Mouse (Mus musculus) megakaryocyte, embryonic 14.5 days (primary cell): ENCODE measurements around the gene Trpv6.

Source experiments
- FLI1 ChIP-seq: IDR thresholded peaks from 2 replicates; pipeline ENCODE4 v1.6.1; 2012; ENCODE audit warnings: low read length, inconsistent platforms, mixed read lengths
- GATA1 ChIP-seq: IDR thresholded peaks from 3 replicates; pipeline ENCODE4 v1.6.1; 2012; ENCODE audit warnings: mixed read lengths, low read length, inconsistent platforms, borderline replicate concordance

GRCm38 (mm10) chr6:41607637-41608036 lies 28.6 kb downstream of the Trpv6 start:
- TF ChIP-seq GATA1 (no peak), FLI1 (no peak)
